Mouse (Mus musculus) limb, embryonic 14.5 days (tissue): ENCODE measurements around the gene Dhrs7c. TPM values are rescaled to one million over a fixed set of nuclear protein-coding genes. Genes with fewer than 3 reads are reported as not detected.
A peak's percentile ranks its signal among the peaks of the same experiment; 100 is the strongest.

Experiments used
- ATAC-seq: fragments of 200-750 bp; cut with Nextera tagmentation; 2 replicates; pipeline ENCODE4 v1.8.0; 2017; ENCODE audit warnings: low read depth, moderate number of reproducible peaks, moderate TSS enrichment; ENCODE audit not compliant: low FRiP score
- DNase-seq: peaks from one replicate; pipeline ENCODE4 v3.0.0-alpha.2; 2015; ENCODE audit warnings: low spot score
- H3K27ac ChIP-seq: fragments of 300-500 bp; sonication (generic); replicated peaks from 2 replicates; pipeline ENCODE4 v1.5.1; 2014; ENCODE audit warnings: low read depth, mild to moderate bottlenecking, low read length, moderate library complexity, mixed read lengths
- H3K27me3 ChIP-seq: fragments of 300-500 bp; sonication (generic); 2 replicates; pipeline ENCODE4 v1.6.1; 2014; ENCODE audit warnings: low read length, mixed read lengths; ENCODE audit not compliant: control insufficient read depth, insufficient read depth
- H3K36me3 ChIP-seq: fragments of 300-500 bp; sonication (generic); 2 replicates; pipeline ENCODE4 v1.6.1; 2014; ENCODE audit warnings: mild to moderate bottlenecking, low read length, moderate library complexity, mixed read lengths; ENCODE audit not compliant: control insufficient read depth, insufficient read depth
- H3K4me1 ChIP-seq: fragments of 300-500 bp; sonication (generic); 2 replicates; pipeline ENCODE4 v1.6.1; 2014; ENCODE audit warnings: antibody characterized with exemption, low read length, mixed read lengths; ENCODE audit not compliant: control insufficient read depth, insufficient read depth
- H3K4me2 ChIP-seq: fragments of 300-500 bp; sonication (generic); replicated peaks from 2 replicates; pipeline ENCODE4 v1.6.1; 2014; ENCODE audit warnings: low read depth, mild to moderate bottlenecking, low read length, moderate library complexity; ENCODE audit not compliant: severe bottlenecking
- H3K4me3 ChIP-seq: fragments of 300-500 bp; sonication (generic); replicated peaks from 2 replicates; pipeline ENCODE4 v1.5.1; 2014; ENCODE audit warnings: low read length
- H3K9ac ChIP-seq: fragments of 300-500 bp; sonication (generic); 2 replicates; pipeline ENCODE4 v1.6.1; 2014; ENCODE audit warnings: mild to moderate bottlenecking, low read depth, low read length, moderate library complexity; ENCODE audit not compliant: severe bottlenecking
- H3K9me3 ChIP-seq: fragments of 300-500 bp; sonication (generic); 2 replicates; pipeline ENCODE4 v1.6.1; 2016; ENCODE audit warnings: low read length; ENCODE audit not compliant: control insufficient read depth
- POLR2A ChIP-seq: fragments of 200-500 bp; IDR thresholded peaks from 2 replicates; pipeline ENCODE4 v1.8.0; 2012; ENCODE audit warnings: inconsistent platforms, mild to moderate bottlenecking, moderate library complexity, borderline replicate concordance; ENCODE audit not compliant: insufficient read depth, insufficient read length; ENCODE audit errors: extremely low read depth
- whole genome bisulfite sequencing: fragments of 180-500 bp; shearing (Covaris S2); extraction: QIAGEN DNeasy Blood & Tissue Kit; methylation state at CpG from one replicate; pipeline ENCODE4 v1.1.7; 2014; 5-methylcytosine and 5-hydroxymethylcytosine counted together
- polyA plus RNA-seq, 2 experiments: library from polyadenylated mRNA; depleted of rRNA in 1 of 2; stranded (reverse) in 1 of 2; unstranded in 1 of 2; fragments of >200 nt; fragmentation: Nextera tagmentation in 1 of 2; extraction: Ambion mirVana in 1 of 2; gene quantifications; 2 replicates each; pipeline versions ENCODE4 v1.2.1 to v1.2.3; 2012 to 2014

Dhrs7c gene
- polyA plus RNA-seq (2012; rRNA removed), result 11.4 and 14.7 TPM in 2 replicates
- 4.4 and 12.1 TPM in 2 replicates for polyA plus RNA-seq (2014; fragmentation: Nextera tagmentation; extraction: Ambion mirVana)

DNA sequence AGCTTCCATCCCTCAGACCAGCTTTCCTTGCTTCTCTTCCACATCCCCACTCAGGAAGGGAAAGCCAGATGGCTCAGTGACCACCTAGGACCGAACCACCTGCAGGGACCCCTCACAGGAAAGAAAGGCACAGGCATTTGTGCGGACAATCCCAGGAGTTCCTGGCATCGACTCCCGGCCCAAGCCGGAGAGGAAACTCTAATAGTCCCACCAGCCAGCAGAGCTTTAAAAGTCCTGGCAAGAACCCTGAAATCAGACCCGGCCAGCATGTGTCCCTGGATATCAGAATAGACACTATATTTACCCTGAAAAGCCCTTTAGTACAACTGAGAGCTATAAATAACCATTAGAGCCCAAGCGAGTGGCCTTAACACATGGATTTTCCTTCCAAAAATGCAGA lies at the start of gene Dhrs7c:
Dhrs7c (plus strand) TSS at position 257 of the 400 bp plus-strand sequence.
- no peak within 1 kb of the TSS for H3K4me3 ChIP-seq
- peaks cover 10% of the 10 kb centered on the region for H3K4me1 ChIP-seq
- 0 out of 2 replicates have a peak within 1 kb of the TSS, but pooled peaks have one; percentile 3 for H3K27ac ChIP-seq
- no peak for TF ChIP-seq POLR2A
- H3K9me3 ChIP-seq, result no peaks in the 10 kb centered on the region
- H3K36me3 ChIP-seq, result no peaks in the 10 kb centered on the region
- ATAC-seq, result peak; percentile 47; the same call in 1 of the 2 replicates
- no peak within 1 kb of the TSS for H3K4me2 ChIP-seq
- no peak within 1 kb of the TSS for H3K9ac ChIP-seq
- peak; percentile 35 for DNase-seq
- no peaks in the 10 kb centered on the region for H3K27me3 ChIP-seq
- 42% methylated on average over 7 of the region's 7 CpGs for WGBS

GRCm38 (mm10) chr11:67756287-67756686 lies 41.7 kb upstream of the Dhrs7c start:
- no peaks in the 10 kb centered on the region for H3K36me3 ChIP-seq
- H3K4me2 ChIP-seq, result no peak overlapping the region
- TF ChIP-seq POLR2A, result no peak
- no peak overlapping the region for H3K27ac ChIP-seq
- no peaks in the 10 kb centered on the region for H3K9me3 ChIP-seq
- H3K4me3 ChIP-seq, result no peak overlapping the region
- no peaks in the 10 kb centered on the region for H3K4me1 ChIP-seq
- no peak for DNase-seq
- 95% methylated on average over 1 of the region's 1 CpGs for WGBS
- H3K27me3 ChIP-seq, result no peaks in the 10 kb centered on the region
- ATAC-seq, result no peak
- no peak overlapping the region for H3K9ac ChIP-seq

GRCm38 (mm10) chr11:67757373-67758167 lies 40.4 kb upstream of the Dhrs7c start:
- WGBS, result 70% methylated on average over 15 of the region's 15 CpGs
- no peak overlapping the region for H3K9ac ChIP-seq
- H3K27ac ChIP-seq, result no peak overlapping the region

GRCm38 (mm10) chr11:67771053-67771452 lies 26.9 kb upstream of the Dhrs7c start, which contains the start of gene Glp2r:
Gene Glp2r (minus strand): TSS chr11:67771153.
- Histone ChIP-seq H3K9ac (no peak within 1 kb of the TSS), H3K4me1 (no peaks in the 10 kb centered on the region), H3K27me3 (no peaks in the 10 kb centered on the region), H3K9me3 (no peaks in the 10 kb centered on the region), H3K27ac (no peak within 1 kb of the TSS), H3K36me3 (no peaks in the 10 kb centered on the region), H3K4me2 (no peak within 1 kb of the TSS), H3K4me3 (no peak within 1 kb of the TSS)
- WGBS, result 76% methylated on average over 14 of the region's 14 CpGs
- ATAC-seq (no peak), DNase-seq (no peak)
- TF ChIP-seq POLR2A, result no peak

More at GRCm38 (mm10) chr11:67757373-67758167, 40.4 kb upstream of the Dhrs7c start:
- Histone ChIP-seq H3K4me3 (no peak overlapping the region), H3K4me1 (no peaks in the 10 kb centered on the region), H3K9me3 (no peaks in the 10 kb centered on the region), H3K4me2 (no peak overlapping the region), H3K36me3 (no peaks in the 10 kb centered on the region), H3K27me3 (no peaks in the 10 kb centered on the region)
- ATAC-seq, result no peak
- DNase-seq, result no peak
- TF ChIP-seq POLR2A, result no peak

DNA sequence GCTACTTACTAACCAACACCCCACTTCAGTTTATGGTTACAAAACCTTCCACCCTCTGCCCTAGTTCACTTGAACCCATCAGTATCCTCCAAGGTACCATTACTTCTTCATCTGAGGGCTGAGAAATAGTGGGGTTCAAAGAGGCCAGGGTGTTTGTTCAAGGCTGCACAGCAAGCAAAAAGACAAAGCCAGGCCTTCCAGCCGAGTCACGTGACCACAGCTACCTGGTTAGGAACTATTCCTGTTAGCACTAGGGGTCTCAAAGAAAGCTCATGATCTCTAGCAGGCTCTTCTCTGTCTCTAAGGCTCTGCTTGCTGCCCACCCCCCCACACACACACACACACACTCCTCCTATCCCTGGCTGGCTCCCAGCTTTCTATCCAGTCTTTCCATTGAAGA lies 26.3 kb upstream of the Dhrs7c start:
- no peak overlapping the region for H3K27ac ChIP-seq
- no peak overlapping the region for H3K4me3 ChIP-seq
- ATAC-seq (no peak), DNase-seq (no peak)
- no peaks in the 10 kb centered on the region for H3K27me3 ChIP-seq
- WGBS, result 87% methylated on average over 2 of the region's 2 CpGs
- no peaks in the 10 kb centered on the region for H3K36me3 ChIP-seq
- H3K4me1 ChIP-seq, result no peaks in the 10 kb centered on the region
- TF ChIP-seq POLR2A, result no peak
- no peak overlapping the region for H3K9ac ChIP-seq
- H3K9me3 ChIP-seq, result no peaks in the 10 kb centered on the region
- H3K4me2 ChIP-seq, result no peak overlapping the region
